Mouse (Mus musculus): ENCODE results near the gene Dync1i1. TPM values are rescaled to one million over a fixed set of nuclear protein-coding genes. Genes with fewer than 3 reads are reported as not detected.
"Not testable (repeated sequence)": the region's sequence is repeated elsewhere in the genome, so short reads cannot be mapped to it uniquely, and the experiment has no call there.

The Dync1i1 gene
- polyA plus RNA-seq (2015; fragmentation: Nextera tagmentation; extraction: Ambion mirVana): 42.9 and 46.2 TPM in 2 replicates

GRCm38 (mm10) chr6:5725611-5726236, at the start of gene Dync1i1:
Gene Dync1i1, plus strand, starts transcription at chr6:5725639.
- H3K4me3 ChIP-seq (replicated peaks): peak within 1 kb of the TSS; percentile 60
- H3K9me3 ChIP-seq (replicated peaks): no peaks in the 10 kb centered on the region
- peak; percentile 93 for ATAC-seq (ENCODE audit: low FRiP score)
- peak within 1 kb of the TSS; percentile 87 for H3K4me2 ChIP-seq
- peak within 1 kb of the TSS; percentile 59 for H3K27ac ChIP-seq (replicated peaks)
- peaks cover 11% of the 10 kb centered on the region for H3K4me1 ChIP-seq
- WGBS: 1% methylated on average over 39 of the region's 40 CpGs
- H3K36me3 ChIP-seq: no peaks in the 10 kb centered on the region
- H3K9ac ChIP-seq (replicated peaks): peak within 1 kb of the TSS; percentile 56
- peaks cover 4% of the 10 kb centered on the region; the same call in 1 of the 2 replicates for H3K27me3 ChIP-seq (replicated peaks)

DNA sequence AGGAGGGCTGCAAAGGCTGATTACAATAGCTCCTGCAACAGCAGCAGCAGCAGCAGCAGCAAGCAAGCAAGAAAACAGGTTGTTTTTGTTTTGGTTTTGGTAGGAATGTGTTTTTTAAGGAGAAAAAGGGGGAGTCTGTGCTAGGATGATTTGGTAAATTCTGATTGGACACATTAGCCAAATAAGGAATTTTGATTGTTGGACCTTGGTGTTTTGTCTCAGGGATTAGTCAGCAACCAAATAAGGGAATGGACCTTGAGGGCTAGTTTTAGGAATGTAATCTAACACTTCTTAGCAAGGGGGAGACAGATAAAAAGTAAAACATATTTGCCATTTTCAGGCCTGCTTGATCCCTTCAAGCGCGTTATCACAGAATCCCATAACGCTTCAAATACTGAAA, 45.7 kb upstream of the Dync1i1 start:
- H3K9me3 ChIP-seq (replicated peaks): no peaks in the 10 kb centered on the region
- WGBS: 97% methylated on average over 3 of the region's 3 CpGs
- no peak for ATAC-seq (ENCODE audit: low FRiP score)
- H3K36me3 ChIP-seq: no peaks in the 10 kb centered on the region
- no peak overlapping the region for H3K4me2 ChIP-seq
- H3K27me3 ChIP-seq (replicated peaks): no peaks in the 10 kb centered on the region
- no peaks in the 10 kb centered on the region for H3K4me1 ChIP-seq
- H3K9ac ChIP-seq (replicated peaks): no peak overlapping the region
- no peak overlapping the region for H3K27ac ChIP-seq (replicated peaks)
- no peak overlapping the region for H3K4me3 ChIP-seq (replicated peaks)

DNA sequence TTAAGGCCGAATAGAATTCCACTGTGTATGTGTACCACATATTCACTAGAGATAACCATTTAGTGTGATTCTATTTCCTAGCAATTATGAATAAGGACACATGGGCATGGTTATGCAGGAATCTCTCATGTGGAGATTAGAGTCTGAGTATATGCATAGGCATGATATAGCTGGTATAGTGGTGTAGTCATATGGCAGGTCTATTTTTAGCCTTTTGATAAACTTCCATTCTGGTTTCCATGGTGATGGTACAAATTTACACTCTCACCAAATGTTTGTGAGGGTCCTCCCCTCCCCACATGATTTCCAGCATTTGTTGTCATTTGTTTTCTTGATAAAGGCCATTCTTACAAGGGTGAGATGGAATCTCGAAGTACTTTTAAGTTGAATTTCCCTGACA, 23.6 kb upstream of the Dync1i1 start:
- ATAC-seq (ENCODE audit: low FRiP score): no peak
- Histone ChIP-seq H3K4me1 (no peaks in the 10 kb centered on the region), H3K36me3 (no peaks in the 10 kb centered on the region), H3K27me3 (replicated peaks) (no peaks in the 10 kb centered on the region), H3K4me3 (replicated peaks) (no peak overlapping the region), H3K27ac (replicated peaks) (no peak overlapping the region), H3K9me3 (replicated peaks) (no peaks in the 10 kb centered on the region), H3K9ac (replicated peaks) (no peak overlapping the region), H3K4me2 (no peak overlapping the region)
- WGBS: 89% methylated on average over 2 of the region's 2 CpGs

DNA sequence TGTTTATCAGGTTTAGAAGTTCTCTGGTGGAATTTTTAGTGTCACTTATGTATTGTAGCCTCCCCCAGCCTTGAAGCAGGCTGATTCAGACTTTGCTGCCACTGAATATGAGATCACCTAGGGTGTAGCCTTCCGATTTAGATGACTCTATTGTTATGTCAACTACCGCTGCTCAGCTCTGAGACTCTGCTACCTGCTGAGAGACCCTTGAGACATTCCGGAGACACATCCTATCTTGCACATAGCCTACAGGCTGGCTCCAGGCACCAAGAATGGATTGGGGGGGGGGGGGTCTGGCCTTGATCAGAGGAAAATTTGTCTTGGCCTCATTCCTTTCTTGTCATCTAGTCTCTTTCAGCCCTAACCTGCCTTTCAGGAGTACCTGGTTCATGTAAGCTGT, 17.5 kb upstream of the Dync1i1 start:
- not testable (repeated sequence) for ATAC-seq (ENCODE audit: low FRiP score); H3K4me3 ChIP-seq (replicated peaks); H3K4me1 ChIP-seq; H3K27ac ChIP-seq (replicated peaks); H3K4me2 ChIP-seq; H3K36me3 ChIP-seq; H3K27me3 ChIP-seq (replicated peaks); H3K9ac ChIP-seq (replicated peaks); H3K9me3 ChIP-seq (replicated peaks)
- WGBS: 36% methylated on average over 3 of the region's 3 CpGs

GRCm38 (mm10) chr6:5710063-5710605, 15.3 kb upstream of the Dync1i1 start:
- Histone ChIP-seq H3K36me3 (no peaks in the 10 kb centered on the region), H3K9ac (replicated peaks) (no peak overlapping the region), H3K27me3 (replicated peaks) (no peaks in the 10 kb centered on the region), H3K4me3 (replicated peaks) (no peak overlapping the region), H3K4me1 (no peaks in the 10 kb centered on the region), H3K9me3 (replicated peaks) (no peaks in the 10 kb centered on the region), H3K4me2 (no peak overlapping the region), H3K27ac (replicated peaks) (no peak overlapping the region)
- no peak for ATAC-seq (ENCODE audit: low FRiP score)
- 76% methylated on average over 3 of the region's 3 CpGs for WGBS

- no peaks in the 10 kb centered on the region for H3K9me3 ChIP-seq (replicated peaks)
- no peaks in the 10 kb centered on the region for H3K4me1 ChIP-seq
- H3K4me2 ChIP-seq: no peak overlapping the region
- no peak overlapping the region for H3K27ac ChIP-seq (replicated peaks)
- ATAC-seq (ENCODE audit: low FRiP score): no peak
- H3K36me3 ChIP-seq: no peaks in the 10 kb centered on the region
- no peaks in the 10 kb centered on the region for H3K27me3 ChIP-seq (replicated peaks)
- 91% methylated on average over 3 of the region's 3 CpGs for WGBS
- no peak overlapping the region for H3K4me3 ChIP-seq (replicated peaks)
- no peak overlapping the region for H3K9ac ChIP-seq (replicated peaks)
Measured at GRCm38 (mm10) chr6:5712620-5713019, 12.8 kb upstream of the Dync1i1 start.

DNA sequence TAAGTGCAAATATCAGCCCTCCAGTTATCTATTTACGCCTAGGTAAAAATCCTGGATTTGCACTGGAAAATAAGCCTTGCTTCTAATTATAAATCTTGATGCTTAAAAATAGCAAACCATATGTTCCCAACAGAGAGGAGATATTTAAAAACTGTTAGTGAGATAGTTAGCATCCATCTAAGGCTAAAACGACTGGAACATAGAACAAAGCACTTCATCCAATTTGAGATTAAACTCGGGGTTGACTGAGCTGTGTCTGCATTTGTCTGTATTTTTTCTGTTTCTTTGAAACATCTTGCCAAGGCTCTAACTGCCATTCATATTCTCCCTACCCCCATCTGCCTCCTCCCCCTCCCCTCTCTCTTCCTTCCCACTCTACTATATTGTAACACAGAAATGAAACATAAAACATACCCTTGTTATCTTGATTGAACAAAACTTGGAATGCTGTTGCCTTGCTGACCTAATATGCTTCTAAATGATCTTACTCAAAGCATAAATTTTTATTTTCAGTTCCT, 10.3 kb upstream of the Dync1i1 start:
- 84% methylated on average over 3 of the region's 3 CpGs for WGBS
- Histone ChIP-seq H3K27me3 (replicated peaks) (no peaks in the 10 kb centered on the region), H3K9ac (replicated peaks) (no peak overlapping the region), H3K27ac (replicated peaks) (no peak overlapping the region), H3K4me2 (no peak overlapping the region), H3K9me3 (replicated peaks) (no peaks in the 10 kb centered on the region), H3K4me3 (replicated peaks) (no peak overlapping the region), H3K4me1 (no peaks in the 10 kb centered on the region), H3K36me3 (no peaks in the 10 kb centered on the region)
- ATAC-seq (ENCODE audit: low FRiP score): no peak

DNA sequence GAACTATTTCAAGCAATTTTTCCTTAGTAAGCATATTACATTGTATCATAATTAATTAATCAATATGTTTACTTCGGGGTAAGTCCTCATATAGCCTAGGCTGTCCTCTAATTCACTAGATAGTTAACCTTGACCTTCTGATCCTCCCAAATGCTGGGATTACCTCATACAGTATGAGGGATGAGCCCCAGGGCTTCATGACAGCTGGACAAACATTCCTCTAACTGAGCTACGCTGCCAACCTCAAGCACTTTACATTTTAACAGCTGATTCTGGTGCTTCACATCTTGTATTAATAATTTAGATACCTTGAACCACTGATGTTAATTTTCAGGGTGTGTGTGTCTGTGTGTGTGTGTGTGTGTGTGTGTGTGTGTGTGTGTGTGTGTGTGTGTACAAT, 6.5 kb upstream of the Dync1i1 start:
- H3K4me1 ChIP-seq: no peaks in the 10 kb centered on the region
- H3K4me3 ChIP-seq (replicated peaks): no peak overlapping the region
- H3K4me2 ChIP-seq: no peak overlapping the region
- ATAC-seq (ENCODE audit: low FRiP score): no peak
- H3K27me3 ChIP-seq (replicated peaks): no peaks in the 10 kb centered on the region
- 65% methylated on average over 2 of the region's 2 CpGs for WGBS
- H3K27ac ChIP-seq (replicated peaks): no peak overlapping the region
- no peak overlapping the region for H3K9ac ChIP-seq (replicated peaks)
- no peaks in the 10 kb centered on the region for H3K36me3 ChIP-seq
- no peaks in the 10 kb centered on the region for H3K9me3 ChIP-seq (replicated peaks)

- H3K4me3 ChIP-seq (replicated peaks); H3K27me3 ChIP-seq (replicated peaks); ATAC-seq (ENCODE audit: low FRiP score); H3K4me1 ChIP-seq; H3K4me2 ChIP-seq; H3K36me3 ChIP-seq; H3K9ac ChIP-seq (replicated peaks); H3K9me3 ChIP-seq (replicated peaks); H3K27ac ChIP-seq (replicated peaks): not testable (repeated sequence)
Measured at GRCm38 (mm10) chr6:5720716-5721115, 4.7 kb upstream of the Dync1i1 start.

DNA sequence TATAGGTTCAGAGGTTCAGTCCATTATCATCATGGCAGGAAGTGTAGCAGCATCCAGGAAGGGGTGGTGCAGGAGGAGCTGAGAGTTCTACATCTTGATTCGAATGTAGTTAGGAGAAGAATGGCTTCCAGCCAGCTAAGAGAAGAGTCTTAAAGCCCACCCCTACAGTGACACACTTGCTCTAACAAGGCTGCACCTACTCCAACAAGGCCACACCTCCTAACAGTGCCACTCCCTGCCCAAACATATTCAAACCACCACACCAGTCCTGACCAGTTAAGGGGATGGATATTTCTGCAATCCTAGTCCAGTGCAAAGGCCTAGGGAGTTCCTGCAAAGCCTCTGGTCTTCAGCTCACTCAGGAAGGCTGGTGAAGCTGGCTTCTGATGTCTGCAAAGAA, 1.5 kb upstream of the Dync1i1 start:
- Histone ChIP-seq H3K9me3 (replicated peaks) (no peaks in the 10 kb centered on the region), H3K4me1 (peaks cover 11% of the 10 kb centered on the region), H3K27ac (replicated peaks) (no peak overlapping the region), H3K4me2 (no peak overlapping the region), H3K4me3 (replicated peaks) (no peak overlapping the region), H3K9ac (replicated peaks) (no peak overlapping the region), H3K27me3 (replicated peaks) (peaks cover 4% of the 10 kb centered on the region; the same call in 1 of the 2 replicates), H3K36me3 (no peaks in the 10 kb centered on the region)
- WGBS: 79% methylated on average over 1 of the region's 1 CpGs
- no peak for ATAC-seq (ENCODE audit: low FRiP score)

- Histone ChIP-seq H3K9me3 (replicated peaks) (no peaks in the 10 kb centered on the region), H3K9ac (replicated peaks) (peak overlapping the region; percentile 56), H3K4me3 (replicated peaks) (peak overlapping the region; percentile 60), H3K4me1 (peaks cover 11% of the 10 kb centered on the region), H3K4me2 (peak overlapping the region; percentile 87), H3K27ac (replicated peaks) (peak overlapping the region; percentile 59), H3K36me3 (no peaks in the 10 kb centered on the region), H3K27me3 (replicated peaks) (peaks cover 4% of the 10 kb centered on the region; the same call in 1 of the 2 replicates)
- WGBS: 5% methylated on average over 10 of the region's 10 CpGs
- peak; percentile 84 for ATAC-seq (ENCODE audit: low FRiP score)
Measured at GRCm38 (mm10) chr6:5726237-5726670, 815 bp downstream of the Dync1i1 start.

DNA sequence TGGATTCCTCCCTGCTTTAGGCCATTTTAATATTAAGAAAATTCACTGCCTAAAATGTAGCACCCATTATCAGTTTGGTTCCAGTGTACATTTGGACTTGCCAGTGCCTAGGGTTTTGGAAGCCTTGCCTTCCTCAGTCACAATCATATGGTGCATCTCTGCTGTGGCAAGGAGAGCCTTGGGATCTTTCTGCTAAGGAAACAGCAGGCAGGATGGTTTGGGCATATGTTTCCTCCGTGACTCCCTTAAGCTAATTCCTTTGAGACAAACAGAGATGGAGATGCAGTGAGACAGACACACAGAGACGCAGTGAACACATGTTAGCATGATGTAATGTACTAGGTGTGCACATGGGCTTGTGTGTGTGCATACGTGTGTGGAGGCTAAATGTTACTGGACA, 7.8 kb downstream of the Dync1i1 start:
- Histone ChIP-seq H3K4me2 (no peak overlapping the region), H3K27me3 (replicated peaks) (no peaks in the 10 kb centered on the region), H3K9me3 (replicated peaks) (no peaks in the 10 kb centered on the region), H3K27ac (replicated peaks) (no peak overlapping the region), H3K36me3 (no peaks in the 10 kb centered on the region), H3K4me3 (replicated peaks) (no peak overlapping the region), H3K4me1 (no peaks in the 10 kb centered on the region), H3K9ac (replicated peaks) (no peak overlapping the region)
- WGBS: 89% methylated on average over 3 of the region's 3 CpGs
- no peak for ATAC-seq (ENCODE audit: low FRiP score)

Data from neural tube, embryonic 15.5 days (tissue).